Mouse (Mus musculus): ENCODE data around the gene Zp3. TPM values are rescaled to one million over a fixed set of nuclear protein-coding genes. Genes with fewer than 3 reads are reported as not detected.

Zp3 gene
- total RNA-seq, 2 experiments from 2014 or later, result not detected

DNA sequence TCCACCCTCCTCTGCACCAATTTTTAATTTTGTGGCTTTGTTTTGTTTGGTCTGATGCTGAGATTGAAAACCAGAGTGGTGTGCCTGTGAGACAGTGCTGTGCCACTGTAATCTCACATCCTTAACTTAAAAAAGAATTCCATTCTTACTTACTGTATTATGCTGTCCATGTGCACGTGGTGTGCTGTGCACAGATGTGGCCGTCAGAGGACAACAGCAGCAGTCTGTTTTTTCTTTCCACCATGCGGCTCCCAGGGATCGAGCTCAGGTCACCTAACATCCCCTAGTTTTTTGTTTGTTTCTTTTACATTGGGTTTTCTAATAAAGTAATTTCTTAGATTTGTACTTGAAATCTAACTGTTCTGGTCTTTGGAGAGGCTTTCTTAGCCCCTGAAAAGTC lies 24.6 kb downstream of the Zp3 start:
- DNase-seq, result no peak

DNA sequence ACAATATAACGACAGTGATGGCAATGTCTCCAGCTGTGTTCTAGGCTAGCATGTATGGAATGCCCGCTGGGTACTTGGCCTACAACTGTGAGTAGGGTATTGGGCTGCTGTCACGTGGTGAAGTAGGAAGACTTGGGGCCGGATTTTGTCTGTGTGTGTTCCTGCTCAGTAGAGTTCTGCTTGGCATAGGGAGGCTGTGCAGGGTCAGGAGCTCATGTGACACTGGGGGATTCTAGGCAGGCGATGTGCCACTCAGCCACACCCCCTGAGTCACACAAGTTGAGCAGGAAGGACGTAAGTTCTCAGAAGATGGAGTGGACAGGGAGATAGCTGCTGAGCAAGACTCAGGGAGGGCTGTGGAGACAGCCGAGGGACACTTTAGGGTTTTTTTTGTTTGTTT lies 27.8 kb downstream of the Zp3 start:
- DNase-seq, result no peak

DNA sequence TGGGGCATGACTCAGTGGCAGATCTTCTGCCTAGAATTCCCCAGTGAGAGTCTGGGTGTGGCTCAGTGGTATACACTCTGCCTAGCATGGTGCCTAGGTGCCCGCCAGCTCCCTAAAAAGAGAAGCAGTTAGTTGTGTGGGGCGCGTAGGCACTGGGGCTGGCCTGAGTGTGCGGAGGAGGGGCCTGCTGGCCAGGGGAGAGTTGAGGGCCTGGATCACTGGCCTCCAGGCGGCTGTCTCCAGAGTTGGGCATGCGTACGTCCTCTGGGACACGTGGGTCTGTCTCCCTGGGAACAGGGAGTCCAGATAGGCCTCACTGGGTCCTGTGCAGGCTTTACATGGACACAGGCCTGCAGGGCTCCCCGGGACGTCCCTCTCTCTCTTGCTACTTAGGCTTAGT lies 35.0 kb downstream of the Zp3 start:
- DNase-seq, result peak; percentile 20 to 42

DNA sequence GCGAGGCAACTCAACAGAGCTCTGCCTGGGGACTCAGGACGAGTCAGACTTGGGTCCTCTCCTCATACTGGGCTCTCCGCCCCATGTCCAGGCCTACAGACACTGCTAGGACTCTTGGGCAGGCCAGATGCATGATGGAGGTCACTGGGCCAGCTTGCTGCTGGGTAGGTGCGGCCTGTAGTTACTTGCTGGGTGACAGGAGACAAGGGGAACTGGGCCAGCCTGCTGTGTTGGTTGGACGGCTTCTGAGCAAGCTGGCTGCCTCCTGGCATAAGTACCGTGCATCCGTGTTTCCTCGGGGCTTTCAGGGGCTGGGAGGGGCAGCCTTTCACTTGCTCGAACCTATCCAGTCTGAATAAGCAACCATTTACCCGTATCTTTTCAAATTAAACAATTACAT lies 35.7 kb downstream of the Zp3 start:
- DNase-seq, result peak in 1 of 2 experiments; percentile 15

DNA sequence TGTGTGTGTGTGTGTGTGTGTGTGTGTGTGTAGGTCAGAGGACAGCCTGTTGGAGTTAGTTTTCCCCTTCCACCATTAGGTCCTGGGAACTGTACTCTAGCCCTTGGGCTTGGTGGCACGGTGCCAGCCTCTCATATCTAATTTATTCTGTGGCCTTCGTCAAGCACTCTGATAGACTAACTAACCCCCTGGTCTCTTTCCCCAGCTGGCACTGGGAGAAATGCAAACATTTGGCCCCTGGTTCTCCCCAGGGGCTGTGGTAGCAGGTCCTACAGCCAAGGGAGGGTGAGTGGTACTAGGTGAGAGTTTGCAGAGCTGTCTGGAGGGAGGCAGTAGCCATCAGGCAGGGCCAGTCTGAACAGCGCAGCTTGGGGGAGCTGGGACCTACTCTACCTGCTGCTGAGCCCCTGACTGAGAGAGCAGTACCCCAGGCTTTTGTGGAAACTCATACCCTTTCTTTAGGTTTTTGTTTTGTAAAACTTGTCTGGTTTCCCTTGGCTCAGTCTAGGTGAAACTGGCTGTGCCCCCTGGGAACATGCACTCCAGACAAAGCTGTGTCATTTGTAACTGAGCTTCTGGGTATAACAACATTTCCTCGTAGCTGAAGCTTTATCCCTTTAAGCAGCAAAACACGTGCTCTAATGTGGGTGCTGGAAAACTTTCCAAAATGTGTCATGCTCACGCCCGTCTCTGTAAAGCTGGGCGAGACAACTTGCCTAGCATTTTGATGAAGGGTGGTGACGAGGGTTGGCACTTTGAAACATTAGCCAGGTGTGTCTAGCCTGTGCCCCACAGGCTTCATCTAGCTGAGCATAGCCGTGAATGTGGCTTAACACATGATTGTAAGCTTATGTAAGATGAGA lies 36.3 kb downstream of the Zp3 start:
- DNase-seq, result peak; percentile 19 to 42

DNA sequence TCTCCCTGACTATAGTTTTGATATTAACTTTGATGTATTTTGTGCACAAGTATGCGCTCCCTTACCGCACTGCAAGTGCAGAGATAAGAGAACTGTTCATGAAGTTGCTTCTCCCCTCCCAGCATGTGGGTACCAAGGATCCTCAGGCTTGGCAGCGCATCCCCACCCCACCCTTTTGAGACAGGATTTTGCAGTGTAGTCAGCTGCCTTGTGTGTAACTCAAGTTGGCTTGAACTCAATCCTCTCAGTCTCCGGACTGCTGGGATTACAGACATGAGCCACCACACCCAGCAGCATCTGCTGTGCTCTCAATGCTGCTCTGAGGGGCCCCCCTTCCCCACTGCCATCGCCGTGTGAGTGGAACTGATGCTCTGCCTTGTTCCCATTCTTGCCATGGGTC lies 37.4 kb downstream of the Zp3 start:
- DNase-seq, result peak; percentile 26 to 50

DNA sequence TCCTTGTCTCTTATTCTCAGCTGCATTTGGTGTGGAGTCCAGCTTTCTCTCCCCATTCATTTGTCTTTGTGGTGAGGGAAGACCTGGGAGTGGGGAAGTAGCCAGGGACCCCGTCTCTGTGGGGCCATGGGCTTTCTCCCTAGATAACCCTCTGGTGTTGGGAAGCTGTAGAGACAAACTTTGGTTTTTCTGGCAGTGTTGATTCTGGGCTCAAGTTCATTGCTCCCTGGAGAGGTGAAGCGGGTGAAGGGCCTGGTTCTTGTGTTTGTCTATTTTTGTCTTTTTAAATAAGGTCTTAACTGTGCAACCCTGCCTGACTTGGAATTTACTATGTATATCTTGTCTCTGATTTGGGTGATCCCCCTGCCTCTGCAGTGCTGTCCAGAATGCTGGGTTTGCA lies 38.8 kb downstream of the Zp3 start:
- no peak for DNase-seq

DNA sequence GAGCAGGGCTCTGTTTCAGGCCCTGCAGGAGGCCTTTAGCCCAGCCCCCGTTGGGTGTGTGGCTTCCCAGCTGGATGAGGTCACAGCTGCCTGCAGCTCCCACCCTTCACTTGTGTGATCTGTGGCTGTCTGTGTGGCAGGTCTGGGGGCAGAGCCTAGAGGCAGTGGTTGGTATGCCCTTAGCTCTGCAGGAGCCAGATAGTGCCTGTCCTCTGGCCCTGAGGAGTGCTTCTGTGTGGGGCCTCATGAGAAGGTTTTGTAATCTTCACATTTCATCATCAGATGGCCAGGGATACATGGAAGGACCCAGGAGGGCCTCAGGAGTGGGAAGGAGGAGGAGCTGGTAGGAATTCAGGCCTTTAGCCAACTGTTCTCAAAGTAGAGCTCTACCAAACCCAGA lies 40.0 kb downstream of the Zp3 start:
- peak in 1 of 2 experiments; percentile 37 for DNase-seq

DNA sequence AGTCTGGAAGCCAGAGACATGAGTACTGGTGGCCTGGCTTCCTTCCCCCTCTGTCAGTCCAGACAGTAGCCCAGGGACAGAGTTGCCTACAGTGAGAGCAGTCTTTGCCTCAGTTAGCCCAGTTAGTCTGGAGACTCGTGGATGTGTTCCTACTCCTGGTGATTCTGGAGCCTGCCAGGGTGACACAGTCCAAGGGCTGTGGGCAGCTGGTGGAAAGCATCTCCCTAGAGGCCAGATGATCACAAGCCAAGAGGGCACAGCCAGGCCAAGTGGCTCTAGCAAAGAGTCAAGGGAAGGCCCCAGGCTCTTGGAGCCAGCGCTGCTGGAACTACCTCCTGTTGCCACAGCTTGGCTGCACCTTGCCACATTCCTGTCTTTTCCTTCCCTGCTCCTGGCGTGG lies 45.8 kb downstream of the Zp3 start:
- DNase-seq, result peak in 1 of 2 experiments; percentile 23

DNA sequence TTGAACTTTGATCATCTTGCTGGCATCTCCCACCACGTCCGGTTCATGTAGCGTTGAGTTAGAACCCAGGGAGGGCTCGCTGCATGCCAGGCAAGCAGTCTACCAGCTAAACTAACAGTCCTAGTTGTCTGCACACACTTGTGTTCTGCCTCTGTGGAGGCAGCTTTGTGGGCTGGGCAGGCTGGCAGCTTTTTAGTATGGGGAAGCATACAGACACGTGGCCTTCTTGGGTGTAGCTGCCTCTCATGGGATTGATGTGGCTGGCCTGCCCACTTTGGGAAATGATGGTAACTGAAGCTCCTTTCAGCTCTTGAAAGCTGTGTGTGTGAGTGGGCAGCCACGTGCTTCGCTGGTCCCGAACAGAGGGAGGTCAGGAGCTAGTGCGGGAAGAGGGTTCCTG lies 47.0 kb downstream of the Zp3 start:
- DNase-seq, result no peak

DNA sequence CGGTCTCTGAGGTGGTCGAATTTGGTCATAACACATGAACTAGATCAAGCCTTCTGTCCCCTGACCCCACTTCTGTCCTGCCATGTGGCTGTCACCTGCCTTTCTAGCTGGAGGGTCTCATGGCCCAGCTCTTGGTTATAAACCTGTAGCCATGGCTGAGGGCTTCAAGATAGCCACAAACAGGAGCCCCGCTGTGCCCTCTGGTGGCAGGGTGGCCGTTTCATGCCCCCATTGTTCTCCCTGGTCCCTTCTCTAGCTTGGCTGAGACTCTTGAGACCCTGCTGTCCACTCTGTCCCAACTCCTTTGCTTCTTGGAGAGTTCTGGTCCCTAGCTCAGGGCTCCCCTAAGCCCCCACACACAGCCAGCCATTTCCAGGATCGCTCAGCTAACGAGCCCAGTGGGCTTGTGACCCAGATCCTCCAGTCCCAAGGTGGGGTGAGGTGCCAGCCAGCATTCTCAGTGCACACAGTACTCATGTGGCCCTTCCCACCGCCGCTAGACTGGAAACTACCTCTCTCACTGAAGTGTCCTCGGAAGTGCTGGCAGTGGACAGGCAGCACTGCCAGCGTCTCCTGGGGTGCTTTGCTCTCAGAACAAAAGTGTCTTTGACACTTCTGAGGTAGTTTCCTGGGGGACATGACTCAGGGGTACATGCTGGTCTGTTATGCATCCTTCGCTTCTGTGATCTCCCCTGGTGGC lies 47.9 kb downstream of the Zp3 start:
- DNase-seq, result no peak

DNA sequence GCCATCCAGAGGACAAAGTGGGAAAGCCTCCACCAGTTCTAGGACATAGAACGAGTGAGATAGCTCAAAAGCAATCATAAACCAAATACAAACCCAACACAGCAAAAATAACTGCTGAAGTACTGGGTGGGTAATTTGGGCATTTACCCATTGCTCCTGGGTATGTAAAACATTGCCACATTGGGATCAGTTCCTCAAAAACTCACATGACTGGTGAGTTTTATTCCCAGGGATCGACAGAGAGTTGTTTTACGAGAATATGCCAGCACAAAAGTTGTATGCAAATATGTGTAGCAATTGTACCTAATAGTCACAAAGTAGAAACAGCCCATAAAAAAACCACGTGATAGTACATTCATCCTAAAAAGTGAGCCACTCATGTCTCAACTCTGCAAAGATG lies 55.0 kb downstream of the Zp3 start:
- DNase-seq, result no peak

DNA sequence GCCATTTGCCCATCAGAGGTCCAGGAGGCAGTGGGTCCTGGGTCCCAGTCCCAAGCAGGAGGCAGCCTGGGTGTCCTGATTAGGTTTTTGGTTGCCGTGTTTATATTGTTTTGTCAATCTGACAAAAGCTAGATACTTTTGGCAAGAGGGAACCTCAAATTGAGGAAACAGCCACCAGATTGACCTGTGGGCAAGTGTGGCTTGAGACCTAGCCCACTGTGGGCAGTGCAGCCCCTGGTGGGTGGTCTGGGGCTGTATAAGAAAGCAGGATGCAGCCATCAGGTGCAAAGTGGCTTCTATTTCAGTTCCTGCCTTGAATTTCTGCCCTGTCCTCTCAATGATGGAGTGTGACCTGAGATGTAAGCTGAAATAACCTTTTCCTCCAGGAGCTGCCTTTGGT lies 55.4 kb downstream of the Zp3 start:
- DNase-seq, result no peak

DNA sequence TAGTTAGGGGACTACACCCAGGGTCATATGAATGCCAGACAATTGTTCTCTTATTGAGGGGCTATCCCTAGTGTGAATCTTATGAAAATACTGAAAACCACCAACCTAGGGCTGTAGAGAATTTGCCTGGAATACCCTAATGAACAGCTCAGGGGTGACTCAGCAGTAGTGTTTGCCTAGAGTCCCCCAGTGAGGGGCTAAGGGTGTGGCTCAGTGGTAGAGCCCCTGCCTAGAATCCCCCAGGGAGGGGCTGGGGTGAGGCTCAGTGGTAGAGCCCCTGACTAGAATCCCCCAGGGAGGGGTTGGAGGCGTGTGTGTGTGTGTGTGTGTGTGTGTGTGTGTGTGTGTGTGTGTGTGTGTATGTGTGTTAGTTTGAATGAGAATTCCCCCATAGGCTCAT lies 56.8 kb downstream of the Zp3 start:
- DNase-seq, result no peak

Other genes with a start within 250 kb of the Zp3 start
- 10 to 100 TPM; 14.3 to 16.3 TPM for gene Tmem120a, start 235.7 kb upstream of the Zp3 start, total RNA-seq (2021)
- not detected for gene Styxl1, start 201.7 kb upstream of the Zp3 start, total RNA-seq (2021)
- gene Mdh2, start 201.6 kb upstream of the Zp3 start, total RNA-seq (2021), result 1,000 to 10,000 TPM; 1,865 to 1,976 TPM
- gene Srrm3, start 173.2 kb upstream of the Zp3 start, total RNA-seq (2021), result not detected
- 100 to 1,000 TPM; 501 to 698 TPM for gene Hspb1, start 92.2 kb upstream of the Zp3 start, total RNA-seq (2021)
- gene Ywhag, start 45.5 kb upstream of the Zp3 start, total RNA-seq (2021), result 100 to 1,000 TPM; 285 to 287 TPM
- gene Ssc4d, start 5.6 kb upstream of the Zp3 start, total RNA-seq (2021), result under 1 TPM; 0.21 to 0.40 TPM
- 1 to 10 TPM; 6.5 to 8.1 TPM for gene Dtx2, start 14.7 kb downstream of the Zp3 start, total RNA-seq (2021)
- 10 to 100 TPM; 11.1 to 23.7 TPM for gene Upk3b, start 58.4 kb downstream of the Zp3 start, total RNA-seq (2021)
- gene Upk3bl, start 74.4 kb downstream of the Zp3 start, total RNA-seq (2021), result not detected
- 1 to 10 TPM; 4.8 to 5.4 TPM for gene Rasa4, start 103.8 kb downstream of the Zp3 start, total RNA-seq (2021)
- gene Polr2j, start 136.5 kb downstream of the Zp3 start, total RNA-seq (2021), result 10 to 100 TPM; 63.7 to 78.8 TPM
- 1 to 10 TPM; 5.5 to 5.7 TPM for gene Lrwd1, start 156.0 kb downstream of the Zp3 start, total RNA-seq (2021)
- 1 to 10 TPM; 4.7 to 4.9 TPM for gene Alkbh4, start 156.0 kb downstream of the Zp3 start, total RNA-seq (2021)
- gene Orai2, start 190.6 kb downstream of the Zp3 start, total RNA-seq (2021), result 1 to 10 TPM; 1.2 to 2.4 TPM
- 10 to 100 TPM; 13.8 to 24.2 TPM for gene Prkrip1, start 218.9 kb downstream of the Zp3 start, total RNA-seq (2021)

Measured in heart, adult 18-20 months (tissue).